Mouse (Mus musculus) midbrain, embryonic 11.5 days (tissue): ENCODE data around the gene Mlst8. TPM values are rescaled to one million over a fixed set of nuclear protein-coding genes. Genes with fewer than 3 reads are reported as not detected.
"Not testable (repeated sequence)": the region's sequence is repeated elsewhere in the genome, so short reads cannot be mapped to it uniquely, and the experiment has no call there.

Source experiments
- ATAC-seq: fragments of 200-750 bp; cut with Nextera tagmentation; 2 replicates; pipeline ENCODE4 v1.8.0; 2017; ENCODE audit warnings: moderate TSS enrichment, moderate library complexity; ENCODE audit not compliant: low FRiP score
- DNase-seq: peaks from one replicate; pipeline ENCODE4 v3.0.0; 2015; ENCODE audit warnings: low spot score; ENCODE audit errors: missing footprints
- H3K27ac ChIP-seq: fragments of 300-500 bp; sonication (generic); 2 replicates; pipeline ENCODE4 v1.5.1; 2014; ENCODE audit warnings: low read depth, low read length
- H3K27me3 ChIP-seq: fragments of 300-500 bp; sonication (generic); 2 replicates; pipeline ENCODE4 v1.6.1; 2014; ENCODE audit warnings: mild to moderate bottlenecking, low read length, moderate library complexity, mixed read lengths; ENCODE audit not compliant: control insufficient read depth, insufficient read depth
- H3K36me3 ChIP-seq: fragments of 300-500 bp; sonication (generic); 2 replicates; pipeline ENCODE4 v1.6.1; 2014; ENCODE audit warnings: mild to moderate bottlenecking, low read length, moderate library complexity, mixed read lengths; ENCODE audit not compliant: control insufficient read depth, insufficient read depth
- H3K4me1 ChIP-seq: fragments of 300-500 bp; sonication (generic); 2 replicates; pipeline ENCODE4 v1.6.1; 2014; ENCODE audit warnings: low read length; ENCODE audit not compliant: control insufficient read depth, insufficient read depth
- H3K4me2 ChIP-seq: fragments of 300-500 bp; sonication (generic); 2 replicates; pipeline ENCODE4 v1.6.1; 2014; ENCODE audit warnings: mild to moderate bottlenecking, moderate library complexity
- H3K4me3 ChIP-seq: fragments of 300-500 bp; sonication (generic); 2 replicates; pipeline ENCODE4 v1.5.1; 2014; ENCODE audit warnings: low read depth, low read length
- H3K9ac ChIP-seq: fragments of 300-500 bp; sonication (generic); 2 replicates; pipeline ENCODE4 v1.6.1; 2014; ENCODE audit warnings: low read length
- H3K9me3 ChIP-seq: fragments of 300-500 bp; sonication (generic); 2 replicates; pipeline ENCODE4 v1.6.1; 2016; ENCODE audit warnings: low read length; ENCODE audit not compliant: control insufficient read depth
- WGBS: fragments of 180-500 bp; shearing (Covaris S2); extraction: QIAGEN DNeasy Blood & Tissue Kit; methylation state at CpG from one replicate; pipeline ENCODE4 v1.1.7; 2014; 5-methylcytosine and 5-hydroxymethylcytosine counted together
- polyA plus RNA-seq: library from polyadenylated mRNA; unstranded; fragments of >200 nt; fragmentation: Nextera tagmentation; extraction: Ambion mirVana; gene quantifications from 2 replicates; pipeline ENCODE4 v1.2.1, GENCODE M21; 2014

Mlst8 gene
- polyA plus RNA-seq, 1 experiment from 2014 or later = 30.3 TPM

- not testable (repeated sequence) for DNase-seq
These were observed 23.2 kb downstream of the Mlst8 start for GRCm38 (mm10) chr17:24455523-24456206.

GRCm38 (mm10) chr17:24454756-24455522 lies 23.9 kb downstream of the Mlst8 start:
- DNase-seq (peak; percentile 100), ATAC-seq (peak; percentile 95)
- Histone ChIP-seq H3K27me3 (no peaks in the 10 kb centered on the region), H3K27ac (peak overlapping the region; percentile 74), H3K36me3 (peaks cover 3% of the 10 kb centered on the region; the same call in 1 of the 2 replicates), H3K4me3 (peak overlapping the region; percentile 73), H3K9ac (peak overlapping the region; percentile 84), H3K4me1 (peaks cover 6% of the 10 kb centered on the region), H3K4me2 (peak overlapping the region; percentile 55), H3K9me3 (no peaks in the 10 kb centered on the region)
- WGBS = under 1% methylated on average over 58 of the region's 67 CpGs

More at GRCm38 (mm10) chr17:24455523-24456206, 23.2 kb downstream of the Mlst8 start:
- not testable (repeated sequence) for H3K9ac ChIP-seq, H3K27ac ChIP-seq, H3K27me3 ChIP-seq, H3K4me1 ChIP-seq, H3K36me3 ChIP-seq, ATAC-seq, H3K9me3 ChIP-seq
- Histone ChIP-seq H3K4me3 (peak overlapping the region; percentile 73; the same call in 1 of the 2 replicates), H3K4me2 (0 out of 2 replicates have a peak overlapping the region, but pooled peaks have one; percentile 20)
- WGBS = 51% methylated on average over 10 of the region's 10 CpGs

GRCm38 (mm10) chr17:24454218-24454755 lies 24.6 kb downstream of the Mlst8 start:
- Histone ChIP-seq H3K9me3 (no peaks in the 10 kb centered on the region), H3K36me3 (peaks cover 7% of the 10 kb centered on the region; the same call in 1 of the 2 replicates), H3K9ac (peak overlapping the region; percentile 84), H3K4me1 (peaks cover 6% of the 10 kb centered on the region), H3K27me3 (no peaks in the 10 kb centered on the region), H3K4me3 (peak overlapping the region; percentile 73), H3K27ac (peak overlapping the region; percentile 74), H3K4me2 (peak overlapping the region; percentile 55)
- 11% methylated on average over 14 of the region's 14 CpGs for WGBS
- ATAC-seq = no peak
- DNase-seq = no peak

GRCm38 (mm10) chr17:24453372-24453771 lies 25.5 kb downstream of the Mlst8 start:
- Histone ChIP-seq H3K9me3 (no peaks in the 10 kb centered on the region), H3K4me2 (0 out of 2 replicates have a peak overlapping the region, but pooled peaks have one; percentile 55), H3K27ac (no peak overlapping the region), H3K9ac (no peak overlapping the region; the same call in 1 of the 2 replicates), H3K4me1 (peaks cover 6% of the 10 kb centered on the region), H3K4me3 (no peak overlapping the region), H3K36me3 (peaks cover 9% of the 10 kb centered on the region; the same call in 1 of the 2 replicates), H3K27me3 (no peaks in the 10 kb centered on the region)
- ATAC-seq = no peak
- no peak for DNase-seq
- WGBS = 100% methylated on average over 2 of the region's 2 CpGs

- Histone ChIP-seq H3K4me2 (no peak overlapping the region), H3K9ac (no peak overlapping the region), H3K27me3 (no peaks in the 10 kb centered on the region), H3K4me1 (peaks cover 6% of the 10 kb centered on the region), H3K27ac (no peak overlapping the region), H3K4me3 (no peak overlapping the region), H3K9me3 (no peaks in the 10 kb centered on the region), H3K36me3 (peaks cover 20% of the 10 kb centered on the region)
- DNase-seq (no peak), ATAC-seq (no peak)
- WGBS = 94% methylated on average over 6 of the region's 6 CpGs
These were observed 27.7 kb downstream of the Mlst8 start for GRCm38 (mm10) chr17:24451220-24451619.

GRCm38 (mm10) chr17:24449507-24449906 lies 29.4 kb downstream of the Mlst8 start:
- Histone ChIP-seq H3K4me3 (no peak overlapping the region), H3K9me3 (no peaks in the 10 kb centered on the region), H3K9ac (no peak overlapping the region), H3K4me2 (no peak overlapping the region), H3K27me3 (no peaks in the 10 kb centered on the region), H3K4me1 (peaks cover 6% of the 10 kb centered on the region), H3K27ac (no peak overlapping the region), H3K36me3 (peaks cover 36% of the 10 kb centered on the region)
- ATAC-seq (no peak), DNase-seq (no peak)
- 93% methylated on average over 6 of the region's 6 CpGs for WGBS

- Histone ChIP-seq H3K9me3 (no peaks in the 10 kb centered on the region), H3K36me3 (peaks cover 40% of the 10 kb centered on the region), H3K4me2 (no peak overlapping the region), H3K4me3 (no peak overlapping the region), H3K27me3 (no peaks in the 10 kb centered on the region), H3K9ac (no peak overlapping the region), H3K4me1 (no peaks in the 10 kb centered on the region), H3K27ac (no peak overlapping the region)
- ATAC-seq (no peak), DNase-seq (no peak)
- 93% methylated on average over 8 of the region's 8 CpGs for WGBS
These were observed 32.3 kb downstream of the Mlst8 start for GRCm38 (mm10) chr17:24446590-24446989.

GRCm38 (mm10) chr17:24443409-24443808 lies 35.5 kb downstream of the Mlst8 start:
- no peak overlapping the region for H3K4me2 ChIP-seq
- no peaks in the 10 kb centered on the region for H3K9me3 ChIP-seq
- WGBS = 89% methylated on average over 4 of the region's 4 CpGs
- no peak overlapping the region for H3K9ac ChIP-seq
- ATAC-seq (no peak), DNase-seq (no peak)
- no peaks in the 10 kb centered on the region for H3K27me3 ChIP-seq
- H3K27ac ChIP-seq = no peak overlapping the region
- H3K4me3 ChIP-seq = no peak overlapping the region
- H3K36me3 ChIP-seq = peaks cover 40% of the 10 kb centered on the region
- H3K4me1 ChIP-seq = no peaks in the 10 kb centered on the region
